Mouse (Mus musculus): ENCODE results near the gene Dhrs9. TPM values are rescaled to one million over a fixed set of nuclear protein-coding genes. Genes with fewer than 3 reads are reported as not detected.
"Not testable (repeated sequence)": the region's sequence is repeated elsewhere in the genome, so short reads cannot be mapped to it uniquely, and the experiment has no call there.

Dhrs9 gene
- polyA plus RNA-seq (2014; fragmentation: Nextera tagmentation; extraction: Ambion mirVana), result not detected in 2 replicates

- DNase-seq (ENCODE audit: low spot score) (no peak), ATAC-seq (ENCODE audit: low FRiP score) (no peak)
- WGBS, result 88% methylated on average over 13 of the region's 13 CpGs
- Histone ChIP-seq H3K9ac (no peak within 1 kb of the TSS), H3K36me3 (replicated peaks; ENCODE audit: control insufficient read depth, insufficient read depth) (no peaks in the 10 kb centered on the region), H3K4me1 (replicated peaks; ENCODE audit: control insufficient read depth, insufficient read depth, low read length) (no peaks in the 10 kb centered on the region), H3K4me3 (replicated peaks; ENCODE audit: low read length) (no peak within 1 kb of the TSS), H3K9me3 (ENCODE audit: control insufficient read depth, low read length) (no peaks in the 10 kb centered on the region), H3K4me2 (replicated peaks) (no peak within 1 kb of the TSS), H3K27me3 (ENCODE audit: control insufficient read depth, insufficient read depth, low read length) (no peaks in the 10 kb centered on the region), H3K27ac (no peak within 1 kb of the TSS)
These were observed at the start of gene Dhrs9 for GRCm38 (mm10) chr2:69380281-69380680. Gene Dhrs9, plus strand, starts transcription at chr2:69380445.

GRCm38 (mm10) chr2:69331523-69331922, 48.7 kb upstream of the Dhrs9 start:
- WGBS, result 96% methylated on average over 5 of the region's 6 CpGs
- not testable (repeated sequence) for H3K4me2 ChIP-seq (replicated peaks); H3K36me3 ChIP-seq (replicated peaks; ENCODE audit: control insufficient read depth, insufficient read depth); H3K27ac ChIP-seq; DNase-seq (ENCODE audit: low spot score); H3K4me3 ChIP-seq (replicated peaks; ENCODE audit: low read length); H3K9me3 ChIP-seq (ENCODE audit: control insufficient read depth, low read length); H3K4me1 ChIP-seq (replicated peaks; ENCODE audit: control insufficient read depth, insufficient read depth, low read length); H3K9ac ChIP-seq; ATAC-seq (ENCODE audit: low FRiP score); H3K27me3 ChIP-seq (ENCODE audit: control insufficient read depth, insufficient read depth, low read length)

GRCm38 (mm10) chr2:69341506-69341905, 38.7 kb upstream of the Dhrs9 start:
- DNase-seq (ENCODE audit: low spot score) (no peak), ATAC-seq (ENCODE audit: low FRiP score) (no peak)
- Histone ChIP-seq H3K27me3 (ENCODE audit: control insufficient read depth, insufficient read depth, low read length) (no peaks in the 10 kb centered on the region), H3K4me3 (replicated peaks; ENCODE audit: low read length) (no peak overlapping the region), H3K27ac (no peak overlapping the region), H3K4me2 (replicated peaks) (no peak overlapping the region), H3K9ac (no peak overlapping the region), H3K36me3 (replicated peaks; ENCODE audit: control insufficient read depth, insufficient read depth) (no peaks in the 10 kb centered on the region), H3K9me3 (ENCODE audit: control insufficient read depth, low read length) (no peaks in the 10 kb centered on the region), H3K4me1 (replicated peaks; ENCODE audit: control insufficient read depth, insufficient read depth, low read length) (no peaks in the 10 kb centered on the region)
- WGBS, result 94% methylated on average over 6 of the region's 6 CpGs

DNA sequence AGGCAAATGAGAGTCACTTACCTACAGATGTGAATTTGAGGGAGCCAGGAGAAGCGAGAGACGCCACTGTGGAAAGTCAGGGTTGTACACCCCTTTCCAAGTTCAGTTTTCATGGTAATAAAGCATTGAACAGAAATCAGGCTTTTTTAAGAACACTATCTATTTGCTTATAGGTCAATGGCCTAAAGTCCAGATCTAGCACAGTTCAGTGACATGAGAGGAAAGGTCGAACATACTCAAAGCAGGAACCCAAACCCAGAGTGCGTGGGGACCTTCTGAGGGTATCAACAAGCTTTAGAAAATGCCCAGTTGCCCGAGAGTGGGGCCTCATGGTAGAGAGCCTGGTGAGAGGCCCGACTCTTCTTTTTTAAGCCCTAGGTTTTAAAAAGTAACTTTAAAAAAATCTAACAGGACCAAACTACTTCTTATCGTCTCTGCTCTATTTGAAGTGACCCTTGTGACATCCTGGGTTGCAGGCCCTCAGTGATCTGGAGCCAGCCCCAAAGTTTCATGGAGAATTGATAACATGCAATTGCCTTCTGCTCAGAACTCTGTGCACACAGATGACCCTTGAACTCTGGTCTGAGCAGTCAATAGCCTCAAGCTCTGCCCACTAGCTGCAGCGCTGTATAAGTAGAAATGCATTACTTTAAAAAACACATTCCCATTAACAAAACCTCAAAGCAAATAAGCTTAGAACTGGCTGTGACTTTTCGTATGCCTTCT, 37.6 kb upstream of the Dhrs9 start, which contains the start of gene Abcb11:
Gene Abcb11 (minus strand): TSS at position 121 of the 726 bp plus-strand sequence.
- ATAC-seq (ENCODE audit: low FRiP score) (no peak), DNase-seq (ENCODE audit: low spot score) (no peak)
- no peaks in the 10 kb centered on the region for H3K36me3 ChIP-seq (replicated peaks; ENCODE audit: control insufficient read depth, insufficient read depth)
- H3K4me2 ChIP-seq (replicated peaks), result no peak within 1 kb of the TSS
- H3K4me1 ChIP-seq (replicated peaks; ENCODE audit: control insufficient read depth, insufficient read depth, low read length), result no peaks in the 10 kb centered on the region
- H3K4me3 ChIP-seq (replicated peaks; ENCODE audit: low read length), result no peak within 1 kb of the TSS
- WGBS, result 89% methylated on average over 9 of the region's 9 CpGs
- no peaks in the 10 kb centered on the region for H3K9me3 ChIP-seq (ENCODE audit: control insufficient read depth, low read length)
- H3K27ac ChIP-seq, result no peak within 1 kb of the TSS
- no peaks in the 10 kb centered on the region for H3K27me3 ChIP-seq (ENCODE audit: control insufficient read depth, insufficient read depth, low read length)
- H3K9ac ChIP-seq, result no peak within 1 kb of the TSS

GRCm38 (mm10) chr2:69355402-69355801, 24.8 kb upstream of the Dhrs9 start:
- H3K4me2 ChIP-seq (replicated peaks); H3K27me3 ChIP-seq (ENCODE audit: control insufficient read depth, insufficient read depth, low read length); H3K9me3 ChIP-seq (ENCODE audit: control insufficient read depth, low read length); H3K4me3 ChIP-seq (replicated peaks; ENCODE audit: low read length); H3K4me1 ChIP-seq (replicated peaks; ENCODE audit: control insufficient read depth, insufficient read depth, low read length); H3K36me3 ChIP-seq (replicated peaks; ENCODE audit: control insufficient read depth, insufficient read depth); DNase-seq (ENCODE audit: low spot score); H3K9ac ChIP-seq; H3K27ac ChIP-seq: not testable (repeated sequence)
- peak; percentile 100 for ATAC-seq (ENCODE audit: low FRiP score)

GRCm38 (mm10) chr2:69364831-69365230, 15.4 kb upstream of the Dhrs9 start:
- no peak for ATAC-seq (ENCODE audit: low FRiP score)
- 92% methylated on average over 2 of the region's 2 CpGs for WGBS
- H3K9me3 ChIP-seq (ENCODE audit: control insufficient read depth, low read length), result no peaks in the 10 kb centered on the region
- no peak overlapping the region for H3K9ac ChIP-seq
- DNase-seq (ENCODE audit: low spot score), result no peak
- no peak overlapping the region for H3K4me2 ChIP-seq (replicated peaks)
- no peaks in the 10 kb centered on the region for H3K27me3 ChIP-seq (ENCODE audit: control insufficient read depth, insufficient read depth, low read length)
- no peaks in the 10 kb centered on the region for H3K4me1 ChIP-seq (replicated peaks; ENCODE audit: control insufficient read depth, insufficient read depth, low read length)
- no peak overlapping the region for H3K4me3 ChIP-seq (replicated peaks; ENCODE audit: low read length)
- H3K27ac ChIP-seq, result no peak overlapping the region
- no peaks in the 10 kb centered on the region for H3K36me3 ChIP-seq (replicated peaks; ENCODE audit: control insufficient read depth, insufficient read depth)

GRCm38 (mm10) chr2:69365275-69365674, 15.0 kb upstream of the Dhrs9 start:
- Histone ChIP-seq H3K27me3 (ENCODE audit: control insufficient read depth, insufficient read depth, low read length) (no peaks in the 10 kb centered on the region), H3K4me1 (replicated peaks; ENCODE audit: control insufficient read depth, insufficient read depth, low read length) (no peaks in the 10 kb centered on the region), H3K27ac (no peak overlapping the region), H3K4me2 (replicated peaks) (no peak overlapping the region), H3K9ac (no peak overlapping the region), H3K4me3 (replicated peaks; ENCODE audit: low read length) (no peak overlapping the region), H3K36me3 (replicated peaks; ENCODE audit: control insufficient read depth, insufficient read depth) (no peaks in the 10 kb centered on the region), H3K9me3 (ENCODE audit: control insufficient read depth, low read length) (no peaks in the 10 kb centered on the region)
- WGBS, result 94% methylated on average over 1 of the region's 1 CpGs
- ATAC-seq (ENCODE audit: low FRiP score) (no peak), DNase-seq (ENCODE audit: low spot score) (no peak)

DNA sequence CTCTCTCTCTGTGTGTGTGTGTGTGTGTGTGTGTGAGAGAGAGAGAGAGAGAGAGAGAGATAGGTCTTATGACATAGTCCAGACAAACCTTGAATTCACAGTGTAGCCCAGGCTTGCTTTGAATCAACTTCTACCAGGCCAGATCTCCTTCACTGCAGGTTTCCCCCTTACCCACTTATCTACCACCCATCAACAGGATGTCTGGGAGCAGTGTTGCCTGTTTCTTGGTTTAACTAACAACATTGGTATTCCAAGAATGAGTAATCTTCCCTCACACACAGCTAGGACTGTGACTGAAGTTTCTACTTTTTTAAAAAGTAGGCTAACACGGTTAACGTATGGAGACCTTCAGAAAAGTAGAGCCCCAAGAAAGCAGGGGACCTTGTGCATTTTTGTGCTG, 3.5 kb upstream of the Dhrs9 start:
- DNase-seq (ENCODE audit: low spot score) (no peak), ATAC-seq (ENCODE audit: low FRiP score) (no peak)
- 92% methylated on average over 2 of the region's 2 CpGs for WGBS
- Histone ChIP-seq H3K9ac (no peak overlapping the region), H3K4me1 (replicated peaks; ENCODE audit: control insufficient read depth, insufficient read depth, low read length) (no peaks in the 10 kb centered on the region), H3K27me3 (ENCODE audit: control insufficient read depth, insufficient read depth, low read length) (no peaks in the 10 kb centered on the region), H3K4me3 (replicated peaks; ENCODE audit: low read length) (no peak overlapping the region), H3K27ac (no peak overlapping the region), H3K36me3 (replicated peaks; ENCODE audit: control insufficient read depth, insufficient read depth) (no peaks in the 10 kb centered on the region), H3K9me3 (ENCODE audit: control insufficient read depth, low read length) (no peaks in the 10 kb centered on the region), H3K4me2 (replicated peaks) (no peak overlapping the region)

DNA sequence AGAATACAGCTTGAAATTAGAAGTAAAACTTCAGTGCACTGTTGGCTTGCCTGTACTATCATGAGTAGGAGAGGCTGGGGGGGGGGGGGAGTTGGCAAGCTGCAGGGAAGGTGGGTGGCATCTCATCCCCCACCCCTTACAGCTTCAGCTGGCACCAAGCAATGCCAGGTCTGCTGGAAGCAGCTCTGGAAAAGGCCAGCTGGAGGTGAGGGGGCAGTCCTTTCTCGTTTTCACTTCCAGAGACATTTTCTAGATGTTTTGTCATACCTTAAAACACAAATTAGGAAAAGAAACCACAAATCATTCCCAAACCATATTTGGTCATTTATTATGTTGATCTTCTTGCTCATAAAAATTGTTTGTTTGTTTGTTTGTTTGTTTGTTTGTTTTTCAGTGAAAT, 444 bp upstream of the Dhrs9 start:
- no peak overlapping the region for H3K4me2 ChIP-seq (replicated peaks)
- H3K27me3 ChIP-seq (ENCODE audit: control insufficient read depth, insufficient read depth, low read length), result no peaks in the 10 kb centered on the region
- no peak overlapping the region for H3K4me3 ChIP-seq (replicated peaks; ENCODE audit: low read length)
- DNase-seq (ENCODE audit: low spot score) (no peak), ATAC-seq (ENCODE audit: low FRiP score) (no peak)
- WGBS, result 57% methylated on average over 1 of the region's 1 CpGs
- no peak overlapping the region for H3K27ac ChIP-seq
- H3K36me3 ChIP-seq (replicated peaks; ENCODE audit: control insufficient read depth, insufficient read depth), result no peaks in the 10 kb centered on the region
- H3K4me1 ChIP-seq (replicated peaks; ENCODE audit: control insufficient read depth, insufficient read depth, low read length), result no peaks in the 10 kb centered on the region
- no peak overlapping the region for H3K9ac ChIP-seq
- H3K9me3 ChIP-seq (ENCODE audit: control insufficient read depth, low read length), result no peaks in the 10 kb centered on the region

- WGBS, result 46% methylated on average over 8 of the region's 8 CpGs
- no peak for DNase-seq (ENCODE audit: low spot score)
- no peak overlapping the region for H3K4me2 ChIP-seq (replicated peaks)
These were observed 1.5 kb downstream of the Dhrs9 start for GRCm38 (mm10) chr2:69381740-69382139.

More at GRCm38 (mm10) chr2:69381740-69382139, 1.5 kb downstream of the Dhrs9 start:
- no peaks in the 10 kb centered on the region for H3K36me3 ChIP-seq (replicated peaks; ENCODE audit: control insufficient read depth, insufficient read depth)
- H3K9me3 ChIP-seq (ENCODE audit: control insufficient read depth, low read length), result no peaks in the 10 kb centered on the region
- no peak overlapping the region for H3K27ac ChIP-seq
- ATAC-seq (ENCODE audit: low FRiP score), result no peak
- H3K9ac ChIP-seq, result no peak overlapping the region
- no peaks in the 10 kb centered on the region for H3K27me3 ChIP-seq (ENCODE audit: control insufficient read depth, insufficient read depth, low read length)
- H3K4me1 ChIP-seq (replicated peaks; ENCODE audit: control insufficient read depth, insufficient read depth, low read length), result no peaks in the 10 kb centered on the region
- no peak overlapping the region for H3K4me3 ChIP-seq (replicated peaks; ENCODE audit: low read length)

Measured in hindbrain, embryonic 14.5 days (tissue).